Mouse (Mus musculus): ENCODE data around the gene Mapkbp1. TPM values are rescaled to one million over a fixed set of nuclear protein-coding genes. Genes with fewer than 3 reads are reported as not detected.

Gene Mapkbp1
- polyA plus RNA-seq, 1 experiment: 6.4 TPM

DNA sequence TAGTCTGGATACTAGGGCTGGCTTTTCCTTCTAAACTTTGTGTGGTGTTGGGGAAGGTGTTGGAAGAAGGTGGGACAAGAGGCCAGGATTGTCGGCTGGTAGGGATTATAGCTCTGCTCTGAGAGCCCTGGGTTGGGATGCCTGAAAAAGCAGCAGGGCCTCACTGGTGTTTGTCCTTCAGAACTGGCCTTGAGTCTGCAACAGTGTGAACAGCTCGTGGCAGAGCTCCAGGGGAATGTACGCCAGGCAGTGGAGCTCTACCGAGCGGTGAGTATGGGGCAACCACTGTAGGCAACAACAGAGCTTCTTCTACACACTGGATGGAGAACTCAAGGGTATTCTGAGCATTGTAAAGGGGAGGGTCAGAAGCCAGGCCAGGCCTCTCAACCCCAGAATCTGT is 51.8 kb downstream of the Mapkbp1 start:
- TF ChIP-seq CEBPB (IDR thresholded peaks at IDR 0.05; ENCODE audit: insufficient read depth, poor library complexity, severe bottlenecking) (no peak), TCF3 (IDR thresholded peaks at IDR 0.05; ENCODE audit: insufficient read length, low read depth) (no peak), POLR2AphosphoS2 (IDR thresholded peaks at IDR 0.05; ENCODE audit: insufficient read length, low read depth) (no peak), REST (IDR thresholded peaks at IDR 0.05; ENCODE audit: insufficient read depth, insufficient read length) (no peak), TCF12 (IDR thresholded peaks at IDR 0.05; ENCODE audit: insufficient read depth, poor library complexity, severe bottlenecking) (no peak), USF1 (IDR thresholded peaks at IDR 0.05; ENCODE audit: low read depth) (no peak), MYOD1 (IDR thresholded peaks at IDR 0.05; ENCODE audit: control insufficient read depth in 1 of 3, insufficient read length in 2 of 3, low read depth in 2 of 3) (no peak), SRF (IDR thresholded peaks at IDR 0.05; ENCODE audit: control insufficient read depth, insufficient read length, low read depth) (no peak), POLR2A (IDR thresholded peaks at IDR 0.05; ENCODE audit: insufficient read length, low read depth) (no peak), MAX (IDR thresholded peaks at IDR 0.05; ENCODE audit: low read depth) (no peak), MYOG (IDR thresholded peaks at IDR 0.05; ENCODE audit: control insufficient read depth in 1 of 3, insufficient read depth in 1 of 3, insufficient read length in 2 of 3, low read depth in 2 of 3) (no peak), E2F4 (IDR thresholded peaks at IDR 0.05; ENCODE audit: insufficient read depth) (no peak)
- Histone ChIP-seq H3K4me3 (no peak overlapping the region), H3K79me2 (ENCODE audit: control insufficient read depth, insufficient read depth) (no peaks in the 10 kb centered on the region), H3ac (ENCODE audit: control insufficient read depth, insufficient read length) (no peak overlapping the region), H3K36me3 (ENCODE audit: control insufficient read depth, insufficient read depth) (no peaks in the 10 kb centered on the region), H3K27me3 (ENCODE audit: control insufficient read depth, insufficient read depth, insufficient read length) (no peaks in the 10 kb centered on the region), H3K4me2 (ENCODE audit: low read depth) (no peak overlapping the region)

DNA sequence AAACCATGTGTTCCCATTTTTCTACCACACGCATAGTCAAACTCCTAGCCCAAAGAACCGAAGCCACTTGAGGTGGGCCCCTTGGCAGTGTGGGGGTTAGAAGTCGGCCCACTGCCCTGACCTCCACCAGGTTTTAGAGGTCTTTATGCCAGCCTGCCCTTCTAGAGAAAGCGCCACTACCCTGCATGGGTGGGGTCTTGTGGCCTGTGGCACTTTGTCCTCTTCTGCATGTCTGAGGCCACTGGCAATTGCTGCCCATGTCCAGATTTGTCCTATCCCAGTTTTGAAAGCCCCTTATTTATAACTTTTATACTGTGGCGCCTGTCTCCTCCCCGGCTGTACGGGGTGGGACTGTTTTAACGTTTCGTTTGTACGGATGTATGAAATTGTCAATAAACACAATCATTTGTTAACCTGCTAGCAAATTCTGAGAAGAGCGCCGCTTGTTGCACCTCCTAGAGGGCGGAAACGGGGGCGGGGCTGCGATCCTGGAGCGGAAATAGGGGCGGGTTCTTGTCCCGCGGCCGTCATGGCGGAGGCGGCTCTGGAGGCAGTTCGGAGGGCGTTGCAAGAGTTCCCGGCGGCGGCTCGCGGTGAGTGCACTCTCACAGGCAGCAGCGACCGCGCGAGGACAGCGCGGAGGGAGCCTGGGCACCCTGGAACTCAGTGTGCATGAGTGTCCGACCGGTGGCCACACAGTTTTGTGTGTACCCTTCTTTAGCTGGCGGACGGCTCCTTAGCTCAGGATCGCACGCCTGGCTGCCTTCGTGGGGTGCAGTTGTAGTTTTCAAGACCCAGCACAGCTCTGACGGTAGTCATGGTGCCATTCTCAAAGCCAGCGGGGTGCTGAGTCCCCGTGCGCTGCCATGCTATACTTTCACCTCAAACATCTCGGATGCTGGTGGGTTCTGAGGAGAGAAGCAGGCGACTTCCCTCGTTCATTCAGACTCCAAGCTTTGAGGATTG is 54.8 kb downstream of the Mapkbp1 start, which contains the start of the genes Jmjd7 and Gm28042:
Gene Jmjd7, plus strand, starts transcription at position 500 of the 966 bp plus-strand sequence.
Gene Gm28042, plus strand, starts transcription at position 510 of the 966 bp plus-strand sequence.
- Histone ChIP-seq H3K4me3 (peak within 1 kb of the TSS; percentile 57), H3K4me2 (ENCODE audit: low read depth) (peak within 1 kb of the TSS; percentile 86), H3K36me3 (ENCODE audit: control insufficient read depth, insufficient read depth) (no peaks in the 10 kb centered on the region)

DNA sequence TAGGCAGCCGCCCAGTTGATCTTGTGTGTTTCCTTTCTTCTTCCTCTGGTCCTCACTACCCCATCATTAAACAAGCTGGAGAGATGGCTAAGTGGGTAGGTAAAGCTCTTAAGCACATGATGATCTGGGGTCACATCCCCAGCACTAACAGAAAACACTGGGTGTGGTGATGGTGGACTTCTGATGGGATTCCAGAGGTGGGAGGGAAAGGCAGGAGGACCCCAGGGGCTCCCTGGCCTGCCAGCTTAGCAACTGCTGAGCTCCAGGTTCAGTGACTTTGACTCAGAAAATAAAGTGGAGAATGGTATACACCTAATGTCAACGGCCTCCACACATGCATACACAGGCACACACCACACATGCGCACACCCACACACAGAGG is 55.4 kb downstream of the Mapkbp1 start:
- TF ChIP-seq TCF3 (IDR thresholded peaks at IDR 0.05; ENCODE audit: insufficient read length, low read depth): no peak
- Histone ChIP-seq H3K79me2 (ENCODE audit: control insufficient read depth, insufficient read depth) (no peaks in the 10 kb centered on the region), H3K27me3 (ENCODE audit: control insufficient read depth, insufficient read depth, insufficient read length) (no peaks in the 10 kb centered on the region), H3K4me3 (peak overlapping the region; percentile 57), H3ac (ENCODE audit: control insufficient read depth, insufficient read length) (peak overlapping the region; percentile 51), H3K4me2 (ENCODE audit: low read depth) (peak overlapping the region; percentile 74), H3K36me3 (ENCODE audit: control insufficient read depth, insufficient read depth) (no peaks in the 10 kb centered on the region)

More for the DNA sequence above, 54.8 kb downstream of the Mapkbp1 start, which contains the start of the genes Jmjd7 and Gm28042:
- TF ChIP-seq SRF (IDR thresholded peaks at IDR 0.05; ENCODE audit: control insufficient read depth, insufficient read length, low read depth) (no peak), POLR2A (IDR thresholded peaks at IDR 0.05; ENCODE audit: insufficient read length, low read depth) (peak; percentile 88), POLR2AphosphoS2 (IDR thresholded peaks at IDR 0.05; ENCODE audit: insufficient read length, low read depth) (peak; percentile 94)
- Histone ChIP-seq H3K79me2 (ENCODE audit: control insufficient read depth, insufficient read depth) (no peaks in the 10 kb centered on the region), H3K27me3 (ENCODE audit: control insufficient read depth, insufficient read depth, insufficient read length) (no peaks in the 10 kb centered on the region), H3ac (ENCODE audit: control insufficient read depth, insufficient read length) (peak within 1 kb of the TSS; percentile 51)

GRCm38 (mm10) chr2:120030380-120030779 is 57.9 kb downstream of the Mapkbp1 start:
- H3K4me3 ChIP-seq: no peak overlapping the region
- H3K27me3 ChIP-seq (ENCODE audit: control insufficient read depth, insufficient read depth, insufficient read length): no peaks in the 10 kb centered on the region
- TF ChIP-seq MYOG (IDR thresholded peaks at IDR 0.05; ENCODE audit: control insufficient read depth in 1 of 3, insufficient read depth in 1 of 3, insufficient read length in 2 of 3, low read depth in 2 of 3): no peak
- no peak for TF ChIP-seq MYOD1 (IDR thresholded peaks at IDR 0.05; ENCODE audit: control insufficient read depth in 1 of 3, insufficient read length in 2 of 3, low read depth in 2 of 3)
- TF ChIP-seq POLR2AphosphoS2 (IDR thresholded peaks at IDR 0.05; ENCODE audit: insufficient read length, low read depth): no peak
- no peak for TF ChIP-seq SRF (IDR thresholded peaks at IDR 0.05; ENCODE audit: control insufficient read depth, insufficient read length, low read depth)
- TF ChIP-seq REST (IDR thresholded peaks at IDR 0.05; ENCODE audit: insufficient read depth, insufficient read length): no peak
- TF ChIP-seq POLR2A (IDR thresholded peaks at IDR 0.05; ENCODE audit: insufficient read length, low read depth): no peak
- TF ChIP-seq MAX (IDR thresholded peaks at IDR 0.05; ENCODE audit: low read depth): no peak
- TF ChIP-seq USF1 (IDR thresholded peaks at IDR 0.05; ENCODE audit: low read depth): no peak
- TF ChIP-seq TCF12 (IDR thresholded peaks at IDR 0.05; ENCODE audit: insufficient read depth, poor library complexity, severe bottlenecking): no peak
- no peak for TF ChIP-seq E2F4 (IDR thresholded peaks at IDR 0.05; ENCODE audit: insufficient read depth)
- TF ChIP-seq TCF3 (IDR thresholded peaks at IDR 0.05; ENCODE audit: insufficient read length, low read depth): no peak
- no peak for TF ChIP-seq CEBPB (IDR thresholded peaks at IDR 0.05; ENCODE audit: insufficient read depth, poor library complexity, severe bottlenecking)
- H3K36me3 ChIP-seq (ENCODE audit: control insufficient read depth, insufficient read depth): no peaks in the 10 kb centered on the region
- no peaks in the 10 kb centered on the region for H3K79me2 ChIP-seq (ENCODE audit: control insufficient read depth, insufficient read depth)
- H3ac ChIP-seq (ENCODE audit: control insufficient read depth, insufficient read length): no peak overlapping the region
- H3K4me2 ChIP-seq (ENCODE audit: low read depth): no peak overlapping the region
